Mouse (Mus musculus): Measurements from ENCODE around the gene Pou2f2. TPM values are rescaled to one million over a fixed set of nuclear protein-coding genes. Genes with fewer than 3 reads are reported as not detected.

The Pou2f2 gene
- polyA plus RNA-seq, 1 experiment from 2014 or later = 0.55 TPM

- 15% methylated on average over 14 of the region's 14 CpGs for WGBS
- Histone ChIP-seq H3K27me3 (peaks cover 29% of the 10 kb centered on the region), H3K27ac (no peak overlapping the region), H3K4me1 (peaks cover 20% of the 10 kb centered on the region; the same call in 1 of the 2 replicates), H3K4me2 (no peak overlapping the region), H3K9ac (no peak overlapping the region), H3K9me3 (no peaks in the 10 kb centered on the region), H3K36me3 (no peaks in the 10 kb centered on the region), H3K4me3 (no peak overlapping the region)
- peak; percentile 7; the same call in 1 of the 2 replicates for ATAC-seq (ENCODE audit: borderline replicate concordance, extremely low read depth, low FRiP score, low TSS enrichment)
These were observed 23.3 kb downstream of the Pou2f2 start for GRCm38 (mm10) chr7:25156158-25156648.

GRCm38 (mm10) chr7:25155469-25156157 is 23.9 kb downstream of the Pou2f2 start:
- ATAC-seq (ENCODE audit: borderline replicate concordance, extremely low read depth, low FRiP score, low TSS enrichment) = peak; percentile 68
- Histone ChIP-seq H3K36me3 (no peaks in the 10 kb centered on the region), H3K27ac (no peak overlapping the region), H3K4me1 (peaks cover 20% of the 10 kb centered on the region; the same call in 1 of the 2 replicates), H3K4me3 (no peak overlapping the region), H3K9ac (no peak overlapping the region), H3K4me2 (peak overlapping the region; percentile 18), H3K27me3 (peaks cover 35% of the 10 kb centered on the region), H3K9me3 (no peaks in the 10 kb centered on the region)
- 9% methylated on average over 17 of the region's 17 CpGs for WGBS

GRCm38 (mm10) chr7:25154648-25155047 is 24.9 kb downstream of the Pou2f2 start:
- Histone ChIP-seq H3K36me3 (no peaks in the 10 kb centered on the region), H3K4me1 (peaks cover 20% of the 10 kb centered on the region; the same call in 1 of the 2 replicates), H3K9me3 (no peaks in the 10 kb centered on the region), H3K9ac (no peak overlapping the region), H3K4me2 (no peak overlapping the region), H3K27ac (no peak overlapping the region), H3K4me3 (no peak overlapping the region), H3K27me3 (peaks cover 45% of the 10 kb centered on the region)
- no peak for ATAC-seq (ENCODE audit: borderline replicate concordance, extremely low read depth, low FRiP score, low TSS enrichment)
- WGBS = 59% methylated on average over 4 of the region's 4 CpGs

GRCm38 (mm10) chr7:25153841-25154240 is 25.7 kb downstream of the Pou2f2 start:
- Histone ChIP-seq H3K36me3 (no peaks in the 10 kb centered on the region), H3K27ac (no peak overlapping the region), H3K4me1 (peaks cover 20% of the 10 kb centered on the region; the same call in 1 of the 2 replicates), H3K4me2 (no peak overlapping the region), H3K9me3 (no peaks in the 10 kb centered on the region), H3K4me3 (no peak overlapping the region), H3K9ac (no peak overlapping the region), H3K27me3 (peaks cover 53% of the 10 kb centered on the region)
- ATAC-seq (ENCODE audit: borderline replicate concordance, extremely low read depth, low FRiP score, low TSS enrichment) = no peak
- 34% methylated on average over 6 of the region's 7 CpGs for WGBS

- 27% methylated on average over 10 of the region's 10 CpGs for WGBS
- no peak overlapping the region for H3K9ac ChIP-seq
- no peaks in the 10 kb centered on the region for H3K36me3 ChIP-seq
- ATAC-seq (ENCODE audit: borderline replicate concordance, extremely low read depth, low FRiP score, low TSS enrichment) = no peak
- H3K9me3 ChIP-seq = no peaks in the 10 kb centered on the region
- peaks cover 20% of the 10 kb centered on the region; the same call in 1 of the 2 replicates for H3K4me1 ChIP-seq
- no peak overlapping the region for H3K4me2 ChIP-seq
- no peak overlapping the region for H3K4me3 ChIP-seq
- peaks cover 64% of the 10 kb centered on the region for H3K27me3 ChIP-seq
- no peak overlapping the region for H3K27ac ChIP-seq
These were observed 27.5 kb downstream of the Pou2f2 start for GRCm38 (mm10) chr7:25151916-25152556.

- H3K9ac ChIP-seq = no peak overlapping the region
- no peak for ATAC-seq (ENCODE audit: borderline replicate concordance, extremely low read depth, low FRiP score, low TSS enrichment)
- 5% methylated on average over 7 of the region's 7 CpGs for WGBS
- H3K27ac ChIP-seq = no peak overlapping the region
- peaks cover 59% of the 10 kb centered on the region for H3K27me3 ChIP-seq
- peaks cover 18% of the 10 kb centered on the region; the same call in 1 of the 2 replicates for H3K4me1 ChIP-seq
- no peak overlapping the region for H3K4me3 ChIP-seq
- no peak overlapping the region for H3K4me2 ChIP-seq
- no peaks in the 10 kb centered on the region for H3K36me3 ChIP-seq
- H3K9me3 ChIP-seq = no peaks in the 10 kb centered on the region
These were observed 28.5 kb downstream of the Pou2f2 start for GRCm38 (mm10) chr7:25151009-25151408.

GRCm38 (mm10) chr7:25150151-25150663 is 29.3 kb downstream of the Pou2f2 start:
- H3K4me3 ChIP-seq = no peak overlapping the region
- 1% methylated on average over 14 of the region's 18 CpGs for WGBS
- no peaks in the 10 kb centered on the region for H3K9me3 ChIP-seq
- no peak for ATAC-seq (ENCODE audit: borderline replicate concordance, extremely low read depth, low FRiP score, low TSS enrichment)
- no peaks in the 10 kb centered on the region for H3K36me3 ChIP-seq
- 0 out of 2 replicates have a peak, but pooled peaks cover 11% of the 10 kb centered on the region for H3K4me1 ChIP-seq
- H3K27me3 ChIP-seq = peaks cover 53% of the 10 kb centered on the region
- H3K9ac ChIP-seq = no peak overlapping the region
- H3K27ac ChIP-seq = no peak overlapping the region
- H3K4me2 ChIP-seq = no peak overlapping the region

GRCm38 (mm10) chr7:25145896-25146295 is 33.6 kb downstream of the Pou2f2 start:
- peaks cover 32% of the 10 kb centered on the region for H3K27me3 ChIP-seq
- ATAC-seq (ENCODE audit: borderline replicate concordance, extremely low read depth, low FRiP score, low TSS enrichment) = 0 out of 2 replicates have a peak, but pooled peaks have one; percentile 3
- H3K4me1 ChIP-seq = no peaks in the 10 kb centered on the region
- no peak overlapping the region for H3K27ac ChIP-seq
- H3K36me3 ChIP-seq = no peaks in the 10 kb centered on the region
- WGBS = 14% methylated on average over 10 of the region's 10 CpGs
- no peak overlapping the region for H3K4me3 ChIP-seq
- no peak overlapping the region for H3K9ac ChIP-seq
- no peak overlapping the region for H3K4me2 ChIP-seq
- no peaks in the 10 kb centered on the region for H3K9me3 ChIP-seq

GRCm38 (mm10) chr7:25141761-25142160 is 37.8 kb downstream of the Pou2f2 start:
- Histone ChIP-seq H3K27me3 (0 out of 2 replicates have a peak, but pooled peaks cover 7% of the 10 kb centered on the region), H3K9ac (no peak overlapping the region), H3K4me3 (no peak overlapping the region), H3K27ac (no peak overlapping the region), H3K4me2 (no peak overlapping the region), H3K4me1 (no peaks in the 10 kb centered on the region), H3K9me3 (no peaks in the 10 kb centered on the region), H3K36me3 (no peaks in the 10 kb centered on the region)
- ATAC-seq (ENCODE audit: borderline replicate concordance, extremely low read depth, low FRiP score, low TSS enrichment) = 0 out of 2 replicates have a peak, but pooled peaks have one; percentile 23
- WGBS = 1% methylated on average over 5 of the region's 5 CpGs

GRCm38 (mm10) chr7:25137553-25137952 is 42.0 kb downstream of the Pou2f2 start:
- Histone ChIP-seq H3K27me3 (peaks cover 39% of the 10 kb centered on the region), H3K4me3 (no peak overlapping the region), H3K4me1 (0 out of 2 replicates have a peak, but pooled peaks cover 3% of the 10 kb centered on the region), H3K4me2 (no peak overlapping the region), H3K9me3 (no peaks in the 10 kb centered on the region), H3K27ac (no peak overlapping the region), H3K36me3 (no peaks in the 10 kb centered on the region), H3K9ac (no peak overlapping the region)
- 35% methylated on average over 3 of the region's 3 CpGs for WGBS
- ATAC-seq (ENCODE audit: borderline replicate concordance, extremely low read depth, low FRiP score, low TSS enrichment) = no peak

GRCm38 (mm10) chr7:25133092-25134049 is 46.2 kb downstream of the Pou2f2 start:
- Histone ChIP-seq H3K9me3 (no peaks in the 10 kb centered on the region), H3K4me1 (0 out of 2 replicates have a peak, but pooled peaks cover 3% of the 10 kb centered on the region), H3K9ac (no peak overlapping the region), H3K27me3 (peaks cover 50% of the 10 kb centered on the region), H3K4me2 (peak overlapping the region; percentile 32), H3K4me3 (no peak overlapping the region), H3K36me3 (no peaks in the 10 kb centered on the region), H3K27ac (no peak overlapping the region)
- ATAC-seq (ENCODE audit: borderline replicate concordance, extremely low read depth, low FRiP score, low TSS enrichment) = peak; percentile 36
- WGBS = 9% methylated on average over 32 of the region's 38 CpGs
